Mouse (Mus musculus): ENCODE data around the gene Icam4.

- no peak for TF ChIP-seq POLR2A (IDR thresholded peaks at IDR 0.05; ENCODE audit: borderline replicate concordance, extremely low read depth, insufficient read depth, insufficient read length, poor library complexity, severe bottlenecking)
- TF ChIP-seq CTCF (IDR thresholded peaks at IDR 0.05; ENCODE audit: borderline replicate concordance, extremely low read depth, insufficient read depth, insufficient read length): no peak
Observed at GRCm38 (mm10) chr9:21031896-21032351, 2.8 kb downstream of the Icam4 start, which contains the start of gene Icam5.
